Mouse (Mus musculus): ENCODE results near the gene Hilpda.

DNA sequence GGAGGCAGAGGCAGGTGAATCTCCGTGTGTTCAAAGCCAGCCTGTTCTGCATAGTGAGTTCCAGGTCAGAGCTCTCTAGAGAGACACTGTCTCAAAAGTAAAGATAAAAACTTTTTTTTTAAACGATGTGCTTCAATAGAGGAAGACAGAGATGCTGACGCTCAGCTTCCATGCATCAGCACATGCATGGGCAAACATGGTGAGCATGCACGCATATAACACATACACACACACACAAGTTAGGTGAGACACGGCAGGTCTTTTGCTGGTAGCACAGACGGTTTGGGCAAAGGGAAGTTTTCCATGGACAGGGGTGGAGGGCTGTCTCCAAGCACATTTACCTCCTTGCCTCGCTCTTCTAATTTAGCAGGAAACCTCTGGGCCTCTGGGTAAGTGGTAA lies 49.9 kb downstream of the Hilpda start:
- no peak for TF ChIP-seq CTCF (IDR thresholded peaks at IDR 0.05; ENCODE audit: low read depth)
- no peak for TF ChIP-seq EP300 (optimal IDR thresholded peaks at IDR 0.05)

Measured in stomach, postnatal 0 days (tissue).